Mouse (Mus musculus): ENCODE measurements around the gene Nosip.

DNA sequence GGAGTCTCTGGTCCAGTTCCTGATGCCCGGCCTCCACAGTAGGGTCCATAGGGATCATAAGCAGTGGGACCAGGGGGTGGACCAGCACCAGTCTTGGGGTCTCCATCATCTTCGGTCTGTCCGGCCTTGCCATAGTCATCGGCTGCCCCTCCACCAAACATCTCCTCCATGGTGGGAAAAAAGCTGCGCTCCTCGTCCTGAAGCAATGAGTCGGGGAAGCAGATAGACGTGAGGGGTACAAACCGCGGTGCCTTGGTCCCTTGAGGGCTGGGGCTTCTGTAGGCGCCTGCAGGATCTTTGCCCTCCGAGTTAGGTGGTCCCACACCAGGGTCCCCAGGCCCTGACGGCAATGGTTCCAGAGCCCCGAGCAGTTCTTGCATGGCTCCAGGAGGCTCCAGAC is 14.7 kb upstream of the Nosip start:
- TF ChIP-seq CTCF (conservative IDR thresholded peaks at IDR 0.05 in 1 of 2, IDR thresholded peaks at IDR 0.05 in 1 of 2; ENCODE audit: low read depth in 2 of 2, low read length in 2 of 2) (no peak), MAX (IDR thresholded peaks at IDR 0.05; ENCODE audit: low read length) (no peak)

Measured in CH12.LX (cell line).